Mouse (Mus musculus) stomach, embryonic 15.5 days (tissue): ENCODE results near the gene Arhgef33. TPM values are rescaled to one million over a fixed set of nuclear protein-coding genes. Genes with fewer than 3 reads are reported as not detected.

Experiments
- ATAC-seq: fragments of 200-750 bp; cut with Nextera tagmentation; 2 replicates; pipeline ENCODE4 v1.8.0; 2017; ENCODE audit warnings: low read depth, moderate number of reproducible peaks, moderate TSS enrichment; ENCODE audit not compliant: insufficient read depth, low FRiP score
- H3K27ac ChIP-seq: fragments of 300-500 bp; sonication (generic); 2 replicates; pipeline ENCODE4 v1.5.1; 2015; ENCODE audit warnings: mild to moderate bottlenecking, inconsistent platforms
- H3K27me3 ChIP-seq: fragments of 300-500 bp; sonication (generic); replicated peaks from 2 replicates; pipeline ENCODE4 v1.6.1; 2015; ENCODE audit warnings: inconsistent platforms
- H3K36me3 ChIP-seq: fragments of 300-500 bp; sonication (generic); 2 replicates; pipeline ENCODE4 v1.6.1; 2015; ENCODE audit warnings: inconsistent platforms
- H3K4me1 ChIP-seq: fragments of 300-500 bp; sonication (generic); 2 replicates; pipeline ENCODE4 v1.6.1; 2015; ENCODE audit warnings: inconsistent platforms
- H3K4me2 ChIP-seq: fragments of 300-500 bp; sonication (generic); 2 replicates; pipeline ENCODE4 v1.6.1; 2015; ENCODE audit warnings: mild to moderate bottlenecking, inconsistent platforms
- H3K4me3 ChIP-seq: fragments of 300-500 bp; sonication (generic); replicated peaks from 2 replicates; pipeline ENCODE4 v1.5.1; 2015; ENCODE audit warnings: inconsistent platforms
- H3K9ac ChIP-seq: fragments of 300-500 bp; sonication (generic); 2 replicates; pipeline ENCODE4 v1.6.1; 2015; ENCODE audit warnings: inconsistent platforms
- H3K9me3 ChIP-seq: fragments of 300-500 bp; sonication (generic); 2 replicates; pipeline ENCODE4 v1.6.1; 2016; ENCODE audit warnings: inconsistent platforms
- WGBS: fragments of 180-500 bp; shearing (Covaris S2); methylation state at CpG from one replicate; pipeline ENCODE4 v1.1.7; 2015; 5-methylcytosine and 5-hydroxymethylcytosine counted together
- polyA plus RNA-seq: library from polyadenylated mRNA; unstranded; fragments of >200 nt; fragmentation: Nextera tagmentation; extraction: Ambion mirVana; gene quantifications from 2 replicates; pipeline ENCODE4 v1.2.1, GENCODE M21; 2015

The Arhgef33 gene
- polyA plus RNA-seq, 1 experiment from 2014 or later, result 1.2 TPM

- Histone ChIP-seq H3K4me3 (no peak overlapping the region), H3K4me1 (no peaks in the 10 kb centered on the region), H3K27me3 (no peaks in the 10 kb centered on the region), H3K27ac (no peak overlapping the region), H3K9ac (no peak overlapping the region), H3K36me3 (peaks cover 27% of the 10 kb centered on the region), H3K4me2 (no peak overlapping the region), H3K9me3 (no peaks in the 10 kb centered on the region)
- no peak for ATAC-seq
- 89% methylated on average over 10 of the region's 10 CpGs for WGBS
Observed at GRCm38 (mm10) chr17:80418572-80419210, 111.5 kb downstream of the Arhgef33 start.

DNA sequence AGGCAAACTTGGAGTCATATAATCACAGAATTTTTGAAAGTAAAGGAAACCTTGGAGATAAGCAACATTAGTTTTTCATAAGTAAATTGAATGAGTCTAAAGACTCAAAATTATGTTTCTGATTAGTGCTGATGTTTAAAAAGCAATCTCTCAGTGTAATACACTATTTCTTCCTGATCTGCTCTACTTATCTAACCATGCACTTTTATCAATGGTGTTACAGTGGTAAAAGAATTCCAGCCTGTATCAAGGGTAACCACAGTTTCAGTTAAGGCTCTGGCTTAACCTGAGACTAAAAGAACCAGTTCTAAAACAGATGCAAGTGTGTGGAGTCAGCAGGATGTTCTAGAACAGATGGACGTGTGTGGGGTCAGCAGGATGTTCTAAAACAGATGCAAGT is 113.8 kb downstream of the Arhgef33 start:
- Histone ChIP-seq H3K36me3 (peaks cover 21% of the 10 kb centered on the region), H3K27ac (no peak overlapping the region), H3K4me2 (no peak overlapping the region), H3K4me3 (no peak overlapping the region), H3K4me1 (no peaks in the 10 kb centered on the region), H3K27me3 (no peaks in the 10 kb centered on the region), H3K9ac (no peak overlapping the region), H3K9me3 (no peaks in the 10 kb centered on the region)
- no peak for ATAC-seq
- WGBS, result 95% methylated on average over 1 of the region's 1 CpGs

GRCm38 (mm10) chr17:80426171-80426570 is 119.0 kb downstream of the Arhgef33 start:
- no peak overlapping the region for H3K27ac ChIP-seq
- peaks cover 10% of the 10 kb centered on the region; the same call in 1 of the 2 replicates for H3K36me3 ChIP-seq
- no peak overlapping the region for H3K9ac ChIP-seq
- ATAC-seq, result no peak
- no peak overlapping the region for H3K4me2 ChIP-seq
- H3K4me3 ChIP-seq, result no peak overlapping the region
- H3K9me3 ChIP-seq, result no peaks in the 10 kb centered on the region
- H3K27me3 ChIP-seq, result no peaks in the 10 kb centered on the region
- 87% methylated on average over 7 of the region's 7 CpGs for WGBS
- no peaks in the 10 kb centered on the region for H3K4me1 ChIP-seq

DNA sequence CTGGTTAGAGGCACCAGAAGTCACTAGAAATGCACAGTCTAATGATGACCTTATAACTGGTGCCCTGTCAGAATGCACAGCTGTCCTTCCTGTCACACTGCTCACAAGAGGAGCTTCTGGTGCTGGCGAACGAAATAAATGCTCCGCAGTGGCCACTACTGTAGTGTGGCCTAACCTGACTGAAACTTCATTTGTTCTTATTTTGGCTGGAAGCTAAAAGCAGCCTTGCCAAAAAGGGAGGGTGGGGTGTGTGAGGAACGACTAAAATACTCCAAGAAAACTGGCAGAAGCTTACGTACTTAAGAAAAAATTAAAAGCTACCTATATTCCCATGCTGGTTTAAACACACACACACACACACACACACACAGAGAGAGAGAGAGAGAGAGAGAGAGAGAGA is 119.7 kb downstream of the Arhgef33 start:
- no peak for ATAC-seq
- no peak overlapping the region for H3K9ac ChIP-seq
- H3K27me3 ChIP-seq, result no peaks in the 10 kb centered on the region
- peaks cover 10% of the 10 kb centered on the region; the same call in 1 of the 2 replicates for H3K36me3 ChIP-seq
- 65% methylated on average over 5 of the region's 5 CpGs for WGBS
- H3K4me2 ChIP-seq, result no peak overlapping the region
- H3K4me3 ChIP-seq, result no peak overlapping the region
- no peaks in the 10 kb centered on the region for H3K9me3 ChIP-seq
- no peak overlapping the region for H3K27ac ChIP-seq
- no peaks in the 10 kb centered on the region for H3K4me1 ChIP-seq

DNA sequence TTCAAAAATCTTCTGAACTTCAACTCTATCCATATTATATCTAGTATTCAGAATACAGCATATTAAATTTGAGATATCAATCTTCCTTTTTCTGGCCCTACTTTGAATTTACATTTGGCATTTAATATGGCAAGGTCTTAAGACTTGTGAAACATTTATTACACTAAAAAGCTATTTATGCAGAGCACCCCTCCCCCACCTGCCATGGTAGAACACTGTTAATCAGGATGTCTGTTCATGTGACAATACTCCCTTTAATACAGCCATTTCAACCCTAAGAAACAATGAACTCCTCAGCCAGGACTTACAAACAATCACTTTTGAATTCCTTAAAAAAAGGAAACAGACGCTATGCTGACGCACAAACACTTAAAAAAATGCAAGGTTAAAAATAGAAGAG is 120.8 kb downstream of the Arhgef33 start:
- Histone ChIP-seq H3K4me3 (no peak overlapping the region), H3K27ac (no peak overlapping the region), H3K9ac (no peak overlapping the region), H3K9me3 (no peaks in the 10 kb centered on the region), H3K27me3 (no peaks in the 10 kb centered on the region), H3K36me3 (peaks cover under 1% of the 10 kb centered on the region; the same call in 1 of the 2 replicates), H3K4me2 (no peak overlapping the region), H3K4me1 (no peaks in the 10 kb centered on the region)
- 79% methylated on average over 2 of the region's 2 CpGs for WGBS
- no peak for ATAC-seq

DNA sequence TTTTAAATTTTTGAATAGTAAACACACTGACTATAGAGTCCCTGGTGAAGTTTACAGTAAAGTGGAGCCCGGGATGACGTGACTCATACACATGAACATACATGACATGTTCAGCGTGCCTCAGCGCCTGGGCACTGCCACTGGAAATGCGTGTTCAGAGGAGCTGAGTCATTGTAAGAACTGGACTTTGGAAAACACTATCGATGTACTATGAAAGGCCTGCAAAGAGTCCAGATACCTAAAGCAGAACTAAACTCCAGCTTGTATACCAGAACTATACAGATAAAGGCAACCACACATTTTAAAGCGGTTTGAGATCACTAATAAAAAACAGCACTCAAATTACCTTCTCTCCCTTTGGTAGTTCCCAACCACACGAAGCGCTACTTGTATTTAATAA is 124.8 kb downstream of the Arhgef33 start:
- H3K9me3 ChIP-seq, result no peaks in the 10 kb centered on the region
- no peak overlapping the region for H3K9ac ChIP-seq
- peaks cover 8% of the 10 kb centered on the region; the same call in 1 of the 2 replicates for H3K36me3 ChIP-seq
- no peaks in the 10 kb centered on the region for H3K27me3 ChIP-seq
- H3K4me2 ChIP-seq, result no peak overlapping the region
- H3K4me3 ChIP-seq, result no peak overlapping the region
- no peaks in the 10 kb centered on the region for H3K4me1 ChIP-seq
- H3K27ac ChIP-seq, result no peak overlapping the region
- WGBS, result 92% methylated on average over 9 of the region's 9 CpGs
- ATAC-seq, result no peak

GRCm38 (mm10) chr17:80434430-80434829 is 127.2 kb downstream of the Arhgef33 start:
- Histone ChIP-seq H3K27me3 (no peaks in the 10 kb centered on the region), H3K4me2 (no peak overlapping the region), H3K9ac (no peak overlapping the region), H3K27ac (no peak overlapping the region), H3K4me1 (no peaks in the 10 kb centered on the region), H3K9me3 (no peaks in the 10 kb centered on the region), H3K36me3 (peaks cover 12% of the 10 kb centered on the region; the same call in 1 of the 2 replicates), H3K4me3 (no peak overlapping the region)
- ATAC-seq, result no peak
- WGBS, result 77% methylated on average over 3 of the region's 3 CpGs

DNA sequence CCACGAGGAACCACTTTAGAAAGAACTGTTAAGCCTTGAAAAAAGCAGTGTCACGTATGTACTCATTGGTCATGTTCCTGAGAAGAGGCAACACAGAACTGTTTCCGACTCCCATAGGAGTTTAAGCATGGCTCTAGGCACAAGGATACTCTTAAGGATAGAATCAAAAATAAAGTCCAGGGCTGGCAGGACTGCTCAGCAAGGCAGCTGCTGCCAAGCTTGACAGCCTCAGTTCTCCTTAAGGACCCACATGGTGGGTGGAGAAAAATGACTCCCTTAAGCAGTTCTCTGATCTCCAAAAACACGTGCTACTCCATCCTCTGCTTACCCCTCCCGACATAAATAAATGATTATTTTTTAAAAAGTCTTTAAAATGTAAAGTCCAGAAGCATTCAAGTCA is 128.5 kb downstream of the Arhgef33 start:
- peaks cover 12% of the 10 kb centered on the region; the same call in 1 of the 2 replicates for H3K36me3 ChIP-seq
- no peaks in the 10 kb centered on the region for H3K9me3 ChIP-seq
- H3K4me1 ChIP-seq, result no peaks in the 10 kb centered on the region
- ATAC-seq, result no peak
- H3K9ac ChIP-seq, result no peak overlapping the region
- H3K4me3 ChIP-seq, result no peak overlapping the region
- H3K27me3 ChIP-seq, result no peaks in the 10 kb centered on the region
- no peak overlapping the region for H3K27ac ChIP-seq
- H3K4me2 ChIP-seq, result no peak overlapping the region
- 82% methylated on average over 5 of the region's 5 CpGs for WGBS

DNA sequence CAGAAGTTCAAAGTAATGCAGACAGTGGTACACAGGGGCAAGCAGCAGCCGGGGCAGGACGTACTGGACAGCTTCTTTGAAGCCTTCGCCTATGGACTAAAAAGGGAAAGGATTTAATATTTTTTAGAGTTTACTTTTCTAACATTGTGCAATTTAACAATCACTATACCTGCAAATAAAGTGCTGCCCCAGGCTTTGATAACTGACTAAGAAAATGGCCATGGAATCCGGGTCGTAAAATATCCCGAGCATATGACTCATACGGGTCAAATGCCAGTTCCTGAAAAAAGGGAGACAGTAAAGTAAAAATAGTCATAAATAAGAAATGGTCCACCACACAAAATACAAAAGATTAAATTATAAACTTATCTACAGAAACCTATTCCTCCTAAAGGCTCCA is 138.2 kb downstream of the Arhgef33 start:
- no peak overlapping the region for H3K9ac ChIP-seq
- no peak overlapping the region for H3K4me2 ChIP-seq
- peaks cover 27% of the 10 kb centered on the region; the same call in 1 of the 2 replicates for H3K36me3 ChIP-seq
- no peak overlapping the region for H3K27ac ChIP-seq
- H3K27me3 ChIP-seq, result no peaks in the 10 kb centered on the region
- H3K4me1 ChIP-seq, result no peaks in the 10 kb centered on the region
- WGBS, result 81% methylated on average over 7 of the region's 7 CpGs
- no peaks in the 10 kb centered on the region for H3K9me3 ChIP-seq
- H3K4me3 ChIP-seq, result no peak overlapping the region
- ATAC-seq, result no peak

DNA sequence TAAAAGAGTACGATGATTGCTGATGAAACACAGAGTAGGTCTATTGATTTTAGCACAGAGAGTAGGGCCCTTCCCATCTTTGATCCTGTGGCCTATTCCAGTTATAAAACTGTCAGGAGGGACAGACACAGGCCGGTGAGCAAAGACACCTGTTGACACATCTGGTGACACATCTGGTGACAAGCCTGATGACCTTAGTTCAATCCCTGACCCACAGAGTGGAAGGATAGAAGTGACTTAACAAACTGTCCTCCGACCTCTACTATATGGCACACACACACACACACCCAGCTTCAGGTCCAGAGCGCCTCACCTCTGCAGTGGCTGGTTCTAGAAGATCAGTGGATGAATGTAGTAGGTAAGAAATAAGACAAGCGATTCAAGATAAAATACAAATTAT is 139.3 kb downstream of the Arhgef33 start:
- Histone ChIP-seq H3K4me3 (no peak overlapping the region), H3K4me2 (no peak overlapping the region), H3K4me1 (no peaks in the 10 kb centered on the region), H3K9ac (no peak overlapping the region), H3K9me3 (no peaks in the 10 kb centered on the region), H3K27me3 (no peaks in the 10 kb centered on the region), H3K36me3 (peaks cover 26% of the 10 kb centered on the region; the same call in 1 of the 2 replicates), H3K27ac (no peak overlapping the region)
- WGBS, result 86% methylated on average over 5 of the region's 5 CpGs
- ATAC-seq, result no peak
